ENCODE assay signal across 23 mouse cellular contexts in genomic region chr13:91279487-91279886, GRCm38 (mm10).
"Had no signal": no experiment of that assay in that cellular context is flagged by ENCODE, and none has a peak within 500 bp of the region (broad histone marks: within the 10 kb centered on the region; RNA-seq: fewer than 3 reads in every experiment).

No protein-coding gene starts in this region.

- H3K9me3 ChIP-seq: limb, embryonic 10.5 days; limb, embryonic 13.5 days; liver, embryonic 12.5 days; liver, embryonic 15.5 days; lung, embryonic 15.5 days; megakaryocyte, embryonic 14.5 days; midbrain, embryonic 12.5 days; neural tube, embryonic 12.5 days; stomach, embryonic 15.5 days had no signal

- ATAC-seq: intestine, postnatal 0 days; liver, embryonic 12.5 days had no signal

- H3K27ac ChIP-seq: kidney, postnatal 0 days; layer of hippocampus, adult 2 months; limb, embryonic 10.5 days; limb, embryonic 13.5 days; liver, embryonic 12.5 days; liver, embryonic 15.5 days; lung, embryonic 15.5 days; midbrain, embryonic 12.5 days; neural tube, embryonic 12.5 days; stomach, embryonic 15.5 days had no signal

- H3K4me2 ChIP-seq: limb, embryonic 13.5 days; liver, embryonic 12.5 days; liver, embryonic 15.5 days; lung, embryonic 15.5 days; midbrain, embryonic 12.5 days; neural tube, embryonic 12.5 days; stomach, embryonic 15.5 days had no signal

- H3K27me3 ChIP-seq: limb, embryonic 13.5 days; liver, embryonic 12.5 days; liver, embryonic 15.5 days; lung, embryonic 15.5 days; megakaryocyte, embryonic 14.5 days; midbrain, embryonic 12.5 days; neural tube, embryonic 12.5 days; stomach, embryonic 15.5 days had no signal

- H3K9ac ChIP-seq: limb, embryonic 13.5 days; liver, embryonic 12.5 days; liver, embryonic 15.5 days; lung, embryonic 15.5 days; midbrain, embryonic 12.5 days; neural tube, embryonic 12.5 days; stomach, embryonic 15.5 days had no signal

- H3K36me3 ChIP-seq: limb, embryonic 10.5 days; limb, embryonic 13.5 days; liver, embryonic 12.5 days; liver, embryonic 15.5 days; lung, embryonic 15.5 days; midbrain, embryonic 12.5 days; neural tube, embryonic 12.5 days; stomach, embryonic 15.5 days had no signal

- DNase-seq: kidney, adult 2 months; kidney, postnatal 25 days; layer of hippocampus, adult 9-11 months; liver; lung, adult 18-20 months; lung, postnatal 10 days; lung, postnatal 36 days; right cerebral cortex, adult 18-20 months; right cerebral cortex, postnatal 14 days; right cerebral cortex, postnatal 4 days; thymus, postnatal 25 days had no signal

- H3K4me1 ChIP-seq: limb, embryonic 13.5 days; liver, embryonic 12.5 days; liver, embryonic 15.5 days; neural tube, embryonic 12.5 days; stomach, embryonic 15.5 days had no signal

- H3K4me3 ChIP-seq: layer of hippocampus, adult 2 months; limb, embryonic 10.5 days; limb, embryonic 13.5 days; liver, embryonic 12.5 days; liver, embryonic 15.5 days; lung, embryonic 15.5 days; megakaryocyte, embryonic 14.5 days; midbrain, embryonic 12.5 days; neural tube, embryonic 12.5 days; stomach, embryonic 15.5 days had no signal
